Mouse (Mus musculus): ENCODE results near the gene Wdr63.

DNA sequence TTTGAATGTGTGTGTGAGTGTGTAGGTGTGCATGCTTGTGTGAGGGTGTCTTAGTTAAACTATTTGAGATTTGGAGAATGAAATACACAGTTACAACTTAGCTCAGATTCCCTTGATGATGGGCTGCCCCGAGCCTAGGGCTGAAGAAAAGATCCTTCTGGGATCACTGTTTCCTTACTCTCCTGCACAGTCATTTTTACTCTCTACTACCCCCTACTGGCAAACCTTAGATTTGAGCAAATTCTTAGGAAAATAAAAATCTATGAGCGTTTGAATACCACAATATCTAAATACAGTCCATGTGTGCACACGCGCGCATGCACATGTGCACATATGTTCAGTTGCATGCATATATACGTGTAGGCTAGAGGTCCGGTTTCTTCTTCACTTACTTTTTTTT is 35.1 kb downstream of the Wdr63 start:
- TF ChIP-seq EP300 (IDR thresholded peaks at IDR 0.05; ENCODE audit: low read depth) (no peak), CTCF (IDR thresholded peaks at IDR 0.05; ENCODE audit: low read depth) (peak; percentile 48)
